Comparison of ENCODE assay signal across 18 mouse cellular contexts in the genomic region with DNA sequence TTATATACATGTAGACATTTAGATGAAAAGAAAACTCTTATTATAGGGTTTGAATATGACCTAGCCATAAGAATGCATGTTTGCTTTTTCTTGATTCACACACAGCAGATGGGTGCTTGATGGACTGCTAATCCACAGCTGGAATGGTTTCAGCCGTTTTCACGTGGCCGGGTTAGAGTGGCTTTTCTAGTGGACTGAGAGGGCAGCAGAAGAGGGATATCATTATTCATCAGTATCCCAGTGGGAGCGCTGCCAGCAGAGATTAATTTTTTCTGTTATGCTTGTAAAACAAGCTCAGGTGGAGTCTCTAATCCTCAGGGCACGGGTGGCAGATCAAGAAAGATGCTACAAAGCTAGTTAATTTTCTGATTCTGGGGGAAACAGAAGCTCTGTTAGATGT.
DNase-seq lines count a peak whose midpoint lies in the region; ATAC-seq lines count a peak whose summit lies in the region.
"Had no signal": no experiment of that assay in that cellular context is flagged by ENCODE, and none has a peak within 500 bp of the region (broad histone marks: within the 10 kb centered on the region; RNA-seq: fewer than 3 reads in every experiment).

No protein-coding gene starts in this region.

- no peaks in the 10 kb centered on the region for H3K36me3 ChIP-seq in hindbrain, embryonic 12.5 days
- H3K36me3 ChIP-seq in hindbrain, embryonic 10.5 days, result no peaks in the 10 kb centered on the region
- no peaks in the 10 kb centered on the region; the same call in 1 of the 2 replicates for H3K36me3 ChIP-seq in midbrain, embryonic 13.5 days
- H3K36me3 ChIP-seq: embryonic facial prominence, embryonic 12.5 days; heart, embryonic 12.5 days had no signal

- H3K4me3 ChIP-seq in hindbrain, embryonic 12.5 days, result no peak overlapping the region
- H3K4me3 ChIP-seq in hindbrain, embryonic 10.5 days, result no peak overlapping the region
- no peak overlapping the region for H3K4me3 ChIP-seq in midbrain, embryonic 13.5 days (replicated peaks)
- H3K4me3 ChIP-seq: embryonic facial prominence, embryonic 12.5 days; heart, embryonic 12.5 days had no signal

- no peak overlapping the region for H3K9ac ChIP-seq in hindbrain, embryonic 12.5 days
- H3K9ac ChIP-seq in midbrain, embryonic 13.5 days (replicated peaks), result no peak overlapping the region
- H3K9ac ChIP-seq: embryonic facial prominence, embryonic 12.5 days; heart, embryonic 12.5 days; lung, embryonic 14.5 days had no signal

- ATAC-seq in hindbrain, embryonic 12.5 days (ENCODE audit: low FRiP score), result peak; percentile 58
- ATAC-seq in midbrain, embryonic 13.5 days, result peak; percentile 84
- ATAC-seq: intestine, postnatal 0 days had no signal

- no peaks in the 10 kb centered on the region for H3K27me3 ChIP-seq in hindbrain, embryonic 12.5 days
- H3K27me3 ChIP-seq in hindbrain, embryonic 10.5 days (ENCODE audit: insufficient read depth, poor library complexity, severe bottlenecking), result no peaks in the 10 kb centered on the region
- H3K27me3 ChIP-seq in midbrain, embryonic 13.5 days, result no peaks in the 10 kb centered on the region
- H3K27me3 ChIP-seq: embryonic facial prominence, embryonic 12.5 days; heart, embryonic 12.5 days had no signal

- no peaks in the 10 kb centered on the region for H3K9me3 ChIP-seq in hindbrain, embryonic 12.5 days (replicated peaks)
- no peaks in the 10 kb centered on the region for H3K9me3 ChIP-seq in hindbrain, embryonic 10.5 days
- H3K9me3 ChIP-seq in midbrain, embryonic 13.5 days, result no peaks in the 10 kb centered on the region
- H3K9me3 ChIP-seq: embryonic facial prominence, embryonic 12.5 days; heart, embryonic 12.5 days had no signal

- no peak overlapping the region for H3K4me2 ChIP-seq in hindbrain, embryonic 12.5 days (replicated peaks)
- H3K4me2 ChIP-seq in midbrain, embryonic 13.5 days (replicated peaks), result no peak overlapping the region
- H3K4me2 ChIP-seq: embryonic facial prominence, embryonic 12.5 days; heart, embryonic 12.5 days; lung, embryonic 14.5 days had no signal

- H3K27ac ChIP-seq in hindbrain, embryonic 12.5 days, result no peak overlapping the region
- H3K27ac ChIP-seq in hindbrain, embryonic 10.5 days, result no peak overlapping the region
- no peak overlapping the region for H3K27ac ChIP-seq in midbrain, embryonic 13.5 days
- H3K27ac ChIP-seq: embryonic facial prominence, embryonic 12.5 days; macrophage had no signal

- peak; percentile 4 for DNase-seq in cerebellum, adult 11 months
- DNase-seq in cerebellum, adult 9-10 months, result no peak
- DNase-seq in hindbrain, embryonic 10.5 days (ENCODE audit: low spot score), result no peak
- peak; percentile 18 for DNase-seq in A20 (ENCODE audit: low read depth, low spot score)
- DNase-seq in thymus, postnatal 25 days, result no peak
- DNase-seq in gastrocnemius, postnatal 25 days, result no peak
- DNase-seq: adrenal gland, postnatal 25 days; heart, postnatal 36 days; kidney, postnatal 10 days; liver; lung, embryonic 14.5 days; thymus, adult 2 months had no signal

- WGBS in hindbrain, embryonic 12.5 days, result 42% methylated on average over 5 of the region's 5 CpGs
- 71% methylated on average over 5 of the region's 5 CpGs for WGBS in hindbrain, embryonic 10.5 days
- 20% methylated on average over 5 of the region's 5 CpGs for whole genome bisulfite sequencing in midbrain, embryonic 13.5 days

- H3K4me1 ChIP-seq in hindbrain, embryonic 12.5 days, result peaks cover 3% of the 10 kb centered on the region; the same call in 1 of the 2 replicates
- no peaks in the 10 kb centered on the region for H3K4me1 ChIP-seq in hindbrain, embryonic 10.5 days (replicated peaks)
- peaks cover 4% of the 10 kb centered on the region for H3K4me1 ChIP-seq in midbrain, embryonic 13.5 days (replicated peaks)
- H3K4me1 ChIP-seq: embryonic facial prominence, embryonic 12.5 days; heart, embryonic 12.5 days had no signal

Comparison
In these comparisons a context has a peak if more than half of its experiments do, and no peak if none do; other contexts are left out.
1. DNase-seq: peak in cerebellum, adult 11 months (single experiment) and A20 (single experiment); none in cerebellum, adult 9-10 months (single experiment), hindbrain, embryonic 10.5 days (single experiment), thymus, postnatal 25 days (single experiment) and gastrocnemius, postnatal 25 days (single experiment).